Comparison of ENCODE assay signal across 27 mouse cellular contexts in the genomic region with DNA sequence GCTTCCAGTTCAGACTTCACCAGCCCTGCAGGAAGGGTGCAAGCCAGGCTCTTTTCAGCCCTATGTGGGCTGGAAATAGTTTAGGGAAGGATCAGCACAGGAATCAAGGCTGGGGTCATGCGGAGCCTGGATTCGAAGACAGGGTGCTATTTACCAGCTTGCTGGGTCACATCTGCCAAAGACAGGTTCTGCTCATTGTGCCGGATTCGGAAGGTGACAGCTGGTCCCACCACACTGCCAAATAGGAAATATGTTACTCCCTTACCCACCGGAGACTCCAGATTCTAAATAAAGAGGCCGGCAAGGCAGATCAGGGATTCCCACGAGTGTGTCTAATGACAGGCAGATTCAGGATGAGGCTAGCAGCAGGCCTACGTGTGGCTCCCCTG. TPM values are rescaled to one million over a fixed set of nuclear protein-coding genes. Genes with fewer than 3 reads are reported as not detected.
A peak's percentile ranks its signal among the peaks of the same experiment; 100 is the strongest.
DNase-seq lines count a peak whose midpoint lies in the region; ATAC-seq and TF ChIP-seq lines count a peak whose summit lies in the region.
"Had no signal": no experiment of that assay in that cellular context is flagged by ENCODE, and none has a peak within 500 bp of the region (broad histone marks: within the 10 kb centered on the region; RNA-seq: fewer than 3 reads in every experiment).

No protein-coding gene starts in this region.

- no peak for TF ChIP-seq POLR2A in cerebellum, adult 2 months (IDR thresholded peaks at IDR 0.05; ENCODE audit: borderline replicate concordance, insufficient read depth, low read length)
- no peak for TF ChIP-seq POLR2A in bone marrow macrophage, adult 2 months (IDR thresholded peaks at IDR 0.05; ENCODE audit: borderline replicate concordance, low read depth, low read length)

- no peaks in the 10 kb centered on the region for H3K27me3 ChIP-seq in cerebellum, adult 2 months (ENCODE audit: control insufficient read depth, insufficient read depth, low read length)
- H3K27me3 ChIP-seq in forebrain, embryonic 15.5 days = 0 out of 2 replicates have a peak, but pooled peaks cover 4% of the 10 kb centered on the region
- H3K27me3 ChIP-seq in forebrain, embryonic 12.5 days = peaks cover 22% of the 10 kb centered on the region
- H3K27me3 ChIP-seq in hindbrain, postnatal 0 days (ENCODE audit: insufficient read depth, low read length) = no peaks in the 10 kb centered on the region
- no peaks in the 10 kb centered on the region for H3K27me3 ChIP-seq in hindbrain, embryonic 16.5 days (replicated peaks; ENCODE audit: control insufficient read depth, insufficient read depth, low read length)
- H3K27me3 ChIP-seq: embryonic facial prominence, embryonic 15.5 days; heart, embryonic 15.5 days had no signal

- H3K9me3 ChIP-seq in forebrain, embryonic 15.5 days = no peaks in the 10 kb centered on the region
- H3K9me3 ChIP-seq in forebrain, embryonic 12.5 days = no peaks in the 10 kb centered on the region
- H3K9me3 ChIP-seq in hindbrain, postnatal 0 days (ENCODE audit: low read length) = no peaks in the 10 kb centered on the region
- no peaks in the 10 kb centered on the region for H3K9me3 ChIP-seq in hindbrain, embryonic 16.5 days (ENCODE audit: control insufficient read depth, low read length)
- H3K9me3 ChIP-seq: embryonic facial prominence, embryonic 15.5 days; heart, embryonic 15.5 days; limb, embryonic 10.5 days; neural tube, embryonic 12.5 days had no signal

- H3K27ac ChIP-seq in cerebellum, adult 2 months (ENCODE audit: insufficient read depth, low read length) = peak overlapping the region; percentile 46; the same call in 1 of the 2 replicates
- peak overlapping the region; percentile 32; the same call in 1 of the 2 replicates for H3K27ac ChIP-seq in forebrain, embryonic 15.5 days (replicated peaks)
- H3K27ac ChIP-seq in forebrain, embryonic 12.5 days = no peak overlapping the region
- no peak overlapping the region for H3K27ac ChIP-seq in hindbrain, postnatal 0 days
- H3K27ac ChIP-seq in hindbrain, embryonic 16.5 days (ENCODE audit: low read depth, low read length) = no peak overlapping the region
- no peak overlapping the region for H3K27ac ChIP-seq in bone marrow macrophage, adult 2 months (ENCODE audit: insufficient read depth, low read depth, low read length)
- H3K27ac ChIP-seq: embryonic facial prominence, embryonic 15.5 days; heart, embryonic 15.5 days; kidney, postnatal 0 days; limb, embryonic 10.5 days; neural tube, embryonic 12.5 days had no signal

- WGBS in cerebellum, adult 2 months = 15% methylated on average over 8 of the region's 8 CpGs
- WGBS in forebrain, embryonic 15.5 days = 48% methylated on average over 8 of the region's 8 CpGs
- WGBS in forebrain, embryonic 12.5 days = 76% methylated on average over 8 of the region's 8 CpGs
- WGBS in hindbrain, postnatal 0 days = 39% methylated on average over 8 of the region's 8 CpGs
- 40% methylated on average over 8 of the region's 8 CpGs for WGBS in hindbrain, embryonic 16.5 days

- DNase-seq in cerebellum, adult 2 months = peak in 1 of 2 experiments; percentile 50
- DNase-seq in cerebellum, postnatal 36 days = no peak
- DNase-seq in hindbrain, postnatal 0 days (ENCODE audit: low spot score) = no peak
- no peak for DNase-seq in heart, postnatal 36 days
- DNase-seq: adrenal gland, adult 8-10 months had no signal

- TF ChIP-seq CTCF in cerebellum, adult 2 months (IDR thresholded peaks at IDR 0.05; ENCODE audit: borderline replicate concordance, insufficient read depth, low read depth, low read length) = no peak
- TF ChIP-seq CTCF in hindbrain, postnatal 0 days (IDR thresholded peaks at IDR 0.05; ENCODE audit: low read depth) = no peak
- 0 out of 2 replicates have a peak, but pooled peaks have one; percentile 4 for TF ChIP-seq CTCF in bone marrow macrophage, adult 2 months (IDR thresholded peaks at IDR 0.05; ENCODE audit: low read depth, low read length)

- no peaks in the 10 kb centered on the region for H3K36me3 ChIP-seq in forebrain, embryonic 15.5 days
- no peaks in the 10 kb centered on the region for H3K36me3 ChIP-seq in forebrain, embryonic 12.5 days (replicated peaks)
- no peaks in the 10 kb centered on the region; the same call in 1 of the 2 replicates for H3K36me3 ChIP-seq in hindbrain, postnatal 0 days (ENCODE audit: insufficient read depth, low read length)
- no peaks in the 10 kb centered on the region for H3K36me3 ChIP-seq in hindbrain, embryonic 16.5 days (ENCODE audit: control insufficient read depth, insufficient read depth, low read length)
- H3K36me3 ChIP-seq: embryonic facial prominence, embryonic 15.5 days; heart, embryonic 15.5 days; limb, embryonic 10.5 days; neural tube, embryonic 12.5 days had no signal

- intact Hi-C loops in heart, postnatal 36 days (cut with DNase I) = loop anchor here (5.0 to 10.0 kb wide), 2 partner anchors 72 to 290 kb away; partner anchors contain the start of gene Abcb6

- H3K9ac ChIP-seq in forebrain, embryonic 15.5 days (replicated peaks) = no peak overlapping the region
- H3K9ac ChIP-seq in forebrain, embryonic 12.5 days = no peak overlapping the region
- H3K9ac ChIP-seq in hindbrain, postnatal 0 days (replicated peaks; ENCODE audit: low read length) = 0 out of 2 replicates have a peak overlapping the region, but pooled peaks have one; percentile 21
- H3K9ac ChIP-seq in hindbrain, embryonic 16.5 days (ENCODE audit: low read depth, low read length) = no peak overlapping the region; the same call in 1 of the 2 replicates
- H3K9ac ChIP-seq: embryonic facial prominence, embryonic 15.5 days; heart, embryonic 15.5 days; neural tube, embryonic 12.5 days had no signal

- H3K4me3 ChIP-seq in cerebellum, adult 2 months (replicated peaks; ENCODE audit: insufficient read depth, low read depth, low read length) = no peak overlapping the region
- no peak overlapping the region for H3K4me3 ChIP-seq in forebrain, embryonic 15.5 days
- H3K4me3 ChIP-seq in forebrain, embryonic 12.5 days (replicated peaks) = no peak overlapping the region
- H3K4me3 ChIP-seq in hindbrain, postnatal 0 days (ENCODE audit: low read length) = no peak overlapping the region
- H3K4me3 ChIP-seq in hindbrain, embryonic 16.5 days (ENCODE audit: low read length) = no peak overlapping the region
- no peak overlapping the region for H3K4me3 ChIP-seq in bone marrow macrophage, adult 2 months (ENCODE audit: insufficient read depth, low read length)
- H3K4me3 ChIP-seq: embryonic facial prominence, embryonic 15.5 days; heart, embryonic 15.5 days; limb, embryonic 10.5 days; neural tube, embryonic 12.5 days had no signal

- 0 out of 2 replicates have a peak, but pooled peaks have one; percentile 2 for ATAC-seq in forebrain, embryonic 15.5 days (replicated peaks)
- ATAC-seq in forebrain, embryonic 12.5 days (ENCODE audit: low FRiP score) = no peak
- ATAC-seq in hindbrain, postnatal 0 days = 0 out of 2 replicates have a peak, but pooled peaks have one; percentile 13
- ATAC-seq in hindbrain, embryonic 16.5 days = no peak

- peaks cover 27% of the 10 kb centered on the region for H3K4me1 ChIP-seq in cerebellum, adult 2 months (ENCODE audit: control insufficient read depth, insufficient read depth, low read length)
- peaks cover 23% of the 10 kb centered on the region for H3K4me1 ChIP-seq in forebrain, embryonic 15.5 days
- peaks cover 12% of the 10 kb centered on the region for H3K4me1 ChIP-seq in forebrain, embryonic 12.5 days
- no peaks in the 10 kb centered on the region; the same call in 1 of the 2 replicates for H3K4me1 ChIP-seq in hindbrain, postnatal 0 days (ENCODE audit: insufficient read depth, low read length)
- H3K4me1 ChIP-seq in hindbrain, embryonic 16.5 days (ENCODE audit: control insufficient read depth, insufficient read depth, low read depth, low read length) = peaks cover 5% of the 10 kb centered on the region
- peaks cover 3% of the 10 kb centered on the region for H3K4me1 ChIP-seq in bone marrow macrophage, adult 2 months (ENCODE audit: control insufficient read depth, insufficient read depth, low read length)

- H3K4me2 ChIP-seq in forebrain, embryonic 15.5 days (replicated peaks) = no peak overlapping the region
- H3K4me2 ChIP-seq in forebrain, embryonic 12.5 days = no peak overlapping the region
- H3K4me2 ChIP-seq in hindbrain, postnatal 0 days (ENCODE audit: low read depth, low read length) = no peak overlapping the region
- H3K4me2 ChIP-seq in hindbrain, embryonic 16.5 days (ENCODE audit: low read length) = no peak overlapping the region
- H3K4me2 ChIP-seq: embryonic facial prominence, embryonic 15.5 days; heart, embryonic 15.5 days; neural tube, embryonic 12.5 days had no signal

RNA-seq across cellular contexts. Expression of gene Ptprn, which starts 9.7 kb away (rescaled TPM):
- 172 and 180 TPM in 2 replicates for polyA plus RNA-seq in cerebellum, adult 2 months (2012; rRNA removed)
- 6.9 and 8.7 TPM in 2 replicates for polyA plus RNA-seq in forebrain, embryonic 15.5 days (2015; fragmentation: Nextera tagmentation; extraction: Ambion mirVana)
- 6.8 and 7.5 TPM in 2 replicates for polyA plus RNA-seq in forebrain, embryonic 12.5 days (2016; fragmentation: Nextera tagmentation; extraction: Ambion mirVana)
- 120 and 132 TPM in 2 replicates for total RNA-seq in hindbrain, postnatal 0 days (2014; rRNA removed)
- 46.0 and 48.3 TPM in 2 replicates for polyA plus RNA-seq in hindbrain, postnatal 0 days (2015; fragmentation: Nextera tagmentation; extraction: Ambion mirVana)
- polyA plus RNA-seq in hindbrain, embryonic 16.5 days (2015; fragmentation: Nextera tagmentation; extraction: Ambion mirVana) = 36.9 and 40.6 TPM in 2 replicates
- polyA plus RNA-seq in bone marrow macrophage, adult 2 months (2012; ENCODE audit: insufficient read depth, insufficient read length, missing spikeins) = 0.60 and 0.94 TPM in 2 replicates
- total RNA-seq in heart, postnatal 36 days (2021) = under 1 TPM; 0.92 to 0.95 TPM
- total RNA-seq: hematopoietic stem cell, adult 5-6 weeks had no signal
- polyA plus RNA-seq: liver, adult 2 months had no signal

RNA-seq across cellular contexts. Expression of gene Dnajb2, which starts 18.4 kb away (rescaled TPM):
- 139 and 153 TPM in 2 replicates for polyA plus RNA-seq in cerebellum, adult 2 months (2012; rRNA removed)
- polyA plus RNA-seq in forebrain, embryonic 15.5 days (2015; fragmentation: Nextera tagmentation; extraction: Ambion mirVana) = 53.0 and 54.0 TPM in 2 replicates
- 38.1 and 41.5 TPM in 2 replicates for polyA plus RNA-seq in forebrain, embryonic 12.5 days (2016; fragmentation: Nextera tagmentation; extraction: Ambion mirVana)
- total RNA-seq in hindbrain, postnatal 0 days (2014; rRNA removed) = 33.3 and 48.0 TPM in 2 replicates
- 62.6 and 64.5 TPM in 2 replicates for polyA plus RNA-seq in hindbrain, postnatal 0 days (2015; fragmentation: Nextera tagmentation; extraction: Ambion mirVana)
- polyA plus RNA-seq in hindbrain, embryonic 16.5 days (2015; fragmentation: Nextera tagmentation; extraction: Ambion mirVana) = 86.3 and 98.0 TPM in 2 replicates
- polyA plus RNA-seq in bone marrow macrophage, adult 2 months (2012; ENCODE audit: insufficient read depth, insufficient read length, missing spikeins) = 6.7 and 10.7 TPM in 2 replicates
- 100 to 1,000 TPM; 104 to 112 TPM for total RNA-seq in heart, postnatal 36 days (2021)

RNA-seq across cellular contexts. Expression of gene A630095N17Rik, which starts 22.7 kb away (rescaled TPM):
- not detected in 2 replicates for polyA plus RNA-seq in cerebellum, adult 2 months (2012; rRNA removed)
- polyA plus RNA-seq in forebrain, embryonic 15.5 days (2015; fragmentation: Nextera tagmentation; extraction: Ambion mirVana) = not detected in 2 replicates
- not detected in 2 replicates for polyA plus RNA-seq in forebrain, embryonic 12.5 days (2016; fragmentation: Nextera tagmentation; extraction: Ambion mirVana)
- total RNA-seq in hindbrain, postnatal 0 days (2014; rRNA removed) = not detected in 2 replicates
- polyA plus RNA-seq in hindbrain, postnatal 0 days (2015; fragmentation: Nextera tagmentation; extraction: Ambion mirVana) = 0.29 and 0.31 TPM in 2 replicates
- 0.26 TPM in 1 of 2 replicates, not detected in the other for polyA plus RNA-seq in hindbrain, embryonic 16.5 days (2015; fragmentation: Nextera tagmentation; extraction: Ambion mirVana)
- polyA plus RNA-seq in bone marrow macrophage, adult 2 months (2012; ENCODE audit: insufficient read depth, insufficient read length, missing spikeins) = not detected in 2 replicates
- total RNA-seq in heart, postnatal 36 days (2021) = not detected
- total RNA-seq: adrenal gland, adult 8-10 months; common myeloid progenitor, adult 5-6 weeks; gastrocnemius, postnatal 4 days; layer of hippocampus, postnatal 14 days; liver, adult 2 months; megakaryocyte-erythroid progenitor cell, adult 5-6 weeks had no signal
- polyA plus RNA-seq: activated CD4-positive, CD25-positive, alpha-beta regulatory T cell, adult 4 months; embryonic facial prominence, embryonic 15.5 days; heart, embryonic 15.5 days; intestine, embryonic 14.5 days; kidney, adult 2 months; large intestine, adult 2 months; limb, embryonic 10.5 days; liver, adult 2 months; liver, embryonic 16.5 days; lung, embryonic 16.5 days; neural tube, embryonic 12.5 days; stomach, embryonic 14.5 days had no signal

RNA-seq across cellular contexts. Expression of gene Resp18, which starts 23.6 kb away (rescaled TPM):
- 226 and 275 TPM in 2 replicates for polyA plus RNA-seq in cerebellum, adult 2 months (2012; rRNA removed)
- polyA plus RNA-seq in forebrain, embryonic 15.5 days (2015; fragmentation: Nextera tagmentation; extraction: Ambion mirVana) = 38.6 and 51.0 TPM in 2 replicates
- polyA plus RNA-seq in forebrain, embryonic 12.5 days (2016; fragmentation: Nextera tagmentation; extraction: Ambion mirVana) = 29.2 and 32.8 TPM in 2 replicates
- 257 and 298 TPM in 2 replicates for total RNA-seq in hindbrain, postnatal 0 days (2014; rRNA removed)
- 394 and 396 TPM in 2 replicates for polyA plus RNA-seq in hindbrain, postnatal 0 days (2015; fragmentation: Nextera tagmentation; extraction: Ambion mirVana)
- 251 and 327 TPM in 2 replicates for polyA plus RNA-seq in hindbrain, embryonic 16.5 days (2015; fragmentation: Nextera tagmentation; extraction: Ambion mirVana)
- not detected in 2 replicates for polyA plus RNA-seq in bone marrow macrophage, adult 2 months (2012; ENCODE audit: insufficient read depth, insufficient read length, missing spikeins)
- total RNA-seq in heart, postnatal 36 days (2021) = not detected
- total RNA-seq: common myeloid progenitor, adult 5-6 weeks; gastrocnemius, postnatal 4 days; hematopoietic stem cell, adult 5-6 weeks; megakaryocyte-erythroid progenitor cell, adult 5-6 weeks had no signal
- polyA plus RNA-seq: activated CD4-positive, CD25-positive, alpha-beta regulatory T cell, adult 4 months; kidney, postnatal 0 days; limb, embryonic 10.5 days; liver, adult 2 months had no signal

RNA-seq across cellular contexts. Expression of gene Tuba4a, which starts 35.0 kb away (rescaled TPM):
- polyA plus RNA-seq in cerebellum, adult 2 months (2012; rRNA removed) = 385 and 391 TPM in 2 replicates
- 14.9 and 19.5 TPM in 2 replicates for polyA plus RNA-seq in forebrain, embryonic 15.5 days (2015; fragmentation: Nextera tagmentation; extraction: Ambion mirVana)
- polyA plus RNA-seq in forebrain, embryonic 12.5 days (2016; fragmentation: Nextera tagmentation; extraction: Ambion mirVana) = 8.1 and 9.1 TPM in 2 replicates
- total RNA-seq in hindbrain, postnatal 0 days (2014; rRNA removed) = 180 and 235 TPM in 2 replicates
- polyA plus RNA-seq in hindbrain, postnatal 0 days (2015; fragmentation: Nextera tagmentation; extraction: Ambion mirVana) = 155 and 163 TPM in 2 replicates
- 45.5 and 74.1 TPM in 2 replicates for polyA plus RNA-seq in hindbrain, embryonic 16.5 days (2015; fragmentation: Nextera tagmentation; extraction: Ambion mirVana)
- 38.7 and 47.0 TPM in 2 replicates for polyA plus RNA-seq in bone marrow macrophage, adult 2 months (2012; ENCODE audit: insufficient read depth, insufficient read length, missing spikeins)
- total RNA-seq in heart, postnatal 36 days (2021) = 100 to 1,000 TPM; 778 to 837 TPM

Comparison
In these comparisons a context has a peak if more than half of its experiments do, and no peak if none do; other contexts are left out.
1. H3K27ac ChIP-seq: peak in cerebellum, adult 2 months (single experiment) and forebrain, embryonic 15.5 days (single experiment); none in forebrain, embryonic 12.5 days (single experiment), hindbrain, postnatal 0 days (single experiment), hindbrain, embryonic 16.5 days (single experiment) and bone marrow macrophage, adult 2 months (single experiment).
2. ATAC-seq: peak in forebrain, embryonic 15.5 days (single experiment) and hindbrain, postnatal 0 days (single experiment); none in forebrain, embryonic 12.5 days (single experiment) and hindbrain, embryonic 16.5 days (single experiment).